Mouse (Mus musculus) frontal cortex, postnatal 14 days (tissue): ENCODE measurements at regions not wholly inside any gene's neighbourhood (a gene's known extent, or its start where the extent isn't known, plus 50 kb on each side); places are given as distances from the start of the nearest gene placed in this dataset.

ENCODE experiments used
- DNase-seq, 2 experiments: peaks; one replicate each; pipeline ENCODE4 v3.0.0; 2022; ENCODE audit warnings: low spot score in 2 of 2

GRCm38 (mm10) chr16:25087741-25088648 is 198.6 kb upstream of the Tprg start:
- no peak for DNase-seq

- no peak for DNase-seq
Observed at GRCm38 (mm10) chr16:25088649-25089019, 198.0 kb upstream of the Tprg start.

- DNase-seq: no peak
Observed at GRCm38 (mm10) chr16:25104165-25104564, 182.5 kb upstream of the Tprg start.

GRCm38 (mm10) chr16:25104603-25105002 is 182.0 kb upstream of the Tprg start:
- DNase-seq: peak in 1 of 2 experiments; percentile 7

GRCm38 (mm10) chr16:25140164-25140563 is 146.5 kb upstream of the Tprg start:
- DNase-seq: no peak

GRCm38 (mm10) chr16:25147486-25147885 is 139.1 kb upstream of the Tprg start:
- no peak for DNase-seq

- DNase-seq: no peak
Observed at GRCm38 (mm10) chr16:25149186-25149585, 137.4 kb upstream of the Tprg start.

- DNase-seq: no peak
Observed at GRCm38 (mm10) chr16:25176870-25177269, 109.7 kb upstream of the Tprg start.

- DNase-seq: no peak
Observed at GRCm38 (mm10) chr16:25178055-25178454, 108.6 kb upstream of the Tprg start.

- DNase-seq: no peak
Observed at GRCm38 (mm10) chr16:25181939-25182338, 104.7 kb upstream of the Tprg start.

GRCm38 (mm10) chr16:25197079-25197478 is 89.5 kb upstream of the Tprg start:
- DNase-seq: no peak

- DNase-seq: no peak
Observed at GRCm38 (mm10) chr16:25198844-25199243, 87.8 kb upstream of the Tprg start.

GRCm38 (mm10) chr16:25199984-25200383 is 86.6 kb upstream of the Tprg start:
- no peak for DNase-seq

GRCm38 (mm10) chr16:25201094-25201770 is 85.4 kb upstream of the Tprg start:
- DNase-seq: no peak

GRCm38 (mm10) chr16:25213250-25213649 is 73.4 kb upstream of the Tprg start:
- no peak for DNase-seq

- no peak for DNase-seq
Observed at GRCm38 (mm10) chr16:25220552-25220951, 66.1 kb upstream of the Tprg start.

- DNase-seq: no peak
Observed at GRCm38 (mm10) chr16:25224801-25225200, 61.8 kb upstream of the Tprg start.
